Mouse (Mus musculus): Measurements from ENCODE around the gene Lgals9.
A peak's percentile ranks its signal among the peaks of the same experiment; 100 is the strongest.

Lgals9 gene

DNA sequence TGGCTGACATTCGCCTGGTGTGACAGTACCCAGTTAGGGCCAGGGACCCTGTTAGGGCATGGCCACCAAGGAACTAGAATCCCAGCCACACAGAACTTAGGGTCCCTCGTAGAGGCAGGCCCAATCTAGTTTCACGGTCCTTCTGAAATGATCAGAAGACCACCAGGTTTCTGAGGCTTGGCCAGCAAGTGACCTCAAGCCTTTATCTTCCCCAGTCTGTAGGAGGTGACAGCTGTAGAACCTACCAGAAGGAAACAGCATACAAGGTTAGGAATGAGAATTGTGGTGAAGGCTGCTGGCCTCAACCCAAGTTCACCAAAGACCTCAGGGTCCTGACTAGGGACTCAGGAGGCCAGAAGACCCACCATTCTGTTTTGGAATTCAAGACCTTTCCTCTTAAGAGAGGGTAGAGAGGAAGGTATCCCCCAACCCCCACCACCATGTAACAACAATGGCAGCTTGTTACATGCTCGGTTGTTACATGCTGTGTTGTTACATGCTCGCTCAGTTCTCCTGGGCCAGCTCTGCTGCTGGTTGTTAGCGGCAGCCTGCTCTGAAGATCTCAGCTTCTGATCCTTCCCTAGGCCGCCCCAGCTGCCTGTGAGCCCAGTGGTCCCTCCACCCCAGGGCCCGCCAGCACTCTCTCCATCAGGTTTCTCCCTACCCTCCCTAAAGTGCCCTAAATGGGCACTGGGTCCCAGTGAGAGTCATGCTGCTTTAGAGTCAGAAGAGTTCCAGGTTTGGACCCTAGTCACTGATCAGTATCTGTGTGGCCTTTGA lies 7.8 kb downstream of the Lgals9 start:
- DNase-seq (ENCODE audit: low read depth, low spot score), result no peak

DNA sequence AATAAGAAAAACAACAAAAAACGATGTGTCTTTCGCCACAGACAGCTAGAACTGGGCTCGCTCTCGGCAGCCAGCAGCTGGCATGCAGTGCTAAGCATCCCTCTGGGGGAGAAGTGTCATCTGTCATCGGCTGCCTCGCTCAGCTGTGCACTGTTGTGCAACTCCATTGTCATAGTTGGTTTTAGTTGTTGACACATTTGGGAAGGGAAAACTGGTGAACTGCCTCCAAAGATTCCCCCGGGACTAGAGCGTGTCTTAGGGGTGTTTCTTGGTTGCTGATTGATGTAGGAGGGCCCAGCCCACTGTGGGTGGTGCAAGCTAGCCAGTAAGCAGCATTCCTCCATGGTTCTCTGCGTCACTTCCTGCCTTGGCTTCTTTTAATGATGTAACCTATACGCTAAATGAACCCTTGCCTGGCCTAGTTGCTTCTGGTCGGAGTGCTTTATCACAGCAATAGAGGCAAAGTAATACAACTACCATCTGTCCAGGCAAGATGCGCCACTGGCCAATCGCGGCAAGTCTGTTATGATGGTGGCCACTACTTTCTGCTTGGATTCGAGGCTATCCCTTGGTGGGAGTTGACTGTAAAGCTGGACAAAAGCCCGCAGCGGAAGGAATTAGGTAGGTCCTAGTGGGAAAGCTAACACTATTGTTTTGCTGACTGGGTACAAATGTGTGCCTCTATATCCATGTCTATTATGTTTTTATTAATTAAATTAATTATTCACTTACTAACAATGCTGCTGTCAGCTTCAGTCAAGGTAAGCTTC lies 11.2 kb downstream of the Lgals9 start:
- DNase-seq (ENCODE audit: low read depth, low spot score), result peak; percentile 62

DNA sequence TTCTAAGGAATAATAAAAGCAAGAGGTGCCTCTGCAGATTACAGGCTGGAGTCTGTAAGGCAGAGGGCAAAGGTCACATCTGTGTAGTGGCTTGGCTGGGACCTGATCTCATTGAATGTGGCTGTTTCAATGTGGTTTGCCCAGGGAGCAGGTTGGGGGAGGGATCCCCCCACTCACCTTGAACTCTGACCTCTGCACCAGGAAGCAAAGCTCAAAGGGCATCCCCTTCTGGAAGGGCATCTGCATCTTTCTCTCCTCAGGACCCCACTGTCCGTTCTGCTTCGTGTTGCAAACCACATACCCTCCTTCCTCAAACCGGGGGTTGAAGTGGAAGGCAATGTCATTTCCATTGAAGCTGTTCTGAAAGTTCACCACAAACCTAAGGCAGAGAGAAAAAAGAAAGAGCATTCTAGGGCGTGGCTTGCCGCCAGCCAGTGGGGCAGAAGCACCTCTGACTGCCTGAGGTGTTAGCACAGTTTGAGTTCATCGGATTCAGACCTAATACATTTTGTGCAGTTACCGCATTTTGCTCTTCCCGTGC lies 11.9 kb downstream of the Lgals9 start:
- DNase-seq (ENCODE audit: low read depth, low spot score), result peak; percentile 34

DNA sequence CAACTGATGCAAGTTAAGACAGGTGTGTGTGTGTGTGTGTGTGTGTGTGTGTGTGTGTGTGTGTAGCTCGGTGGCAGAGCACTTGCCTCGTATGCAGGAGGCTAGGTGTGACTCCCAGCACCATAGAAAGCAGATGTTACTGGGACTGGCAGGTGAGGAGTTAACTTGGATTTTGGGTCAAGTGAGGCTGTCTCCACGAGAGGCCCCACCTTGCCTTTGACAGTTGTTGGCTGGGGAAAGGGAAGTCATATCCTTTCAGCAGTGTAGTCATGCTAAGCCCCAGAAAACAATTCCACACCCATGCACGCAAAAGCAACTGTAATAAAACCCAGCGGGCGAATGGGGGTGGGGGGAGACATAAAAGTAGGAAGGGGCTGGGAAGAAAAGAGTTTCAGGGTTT lies 12.4 kb downstream of the Lgals9 start:
- peak; percentile 12 for DNase-seq (ENCODE audit: low read depth, low spot score)

DNA sequence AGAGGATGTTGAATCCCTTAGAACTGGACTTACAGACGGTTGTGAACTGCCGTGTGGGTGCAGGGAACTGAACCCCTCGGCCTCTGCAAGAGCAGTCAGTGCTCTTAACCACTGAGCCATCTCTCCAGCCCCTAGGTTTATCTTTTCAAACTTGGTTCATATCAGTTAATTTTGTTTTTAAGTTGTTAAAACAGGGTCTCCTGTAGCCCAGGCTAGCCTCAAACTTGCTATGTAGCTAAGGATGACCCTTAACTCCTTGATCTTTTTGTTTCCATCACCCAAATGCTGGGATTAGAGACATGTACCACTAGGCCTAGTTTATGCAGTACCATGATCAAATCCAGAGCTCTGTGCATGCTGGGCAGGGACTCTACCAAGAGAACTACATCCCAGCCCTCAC lies 13.0 kb downstream of the Lgals9 start:
- no peak for DNase-seq (ENCODE audit: low read depth, low spot score)

DNA sequence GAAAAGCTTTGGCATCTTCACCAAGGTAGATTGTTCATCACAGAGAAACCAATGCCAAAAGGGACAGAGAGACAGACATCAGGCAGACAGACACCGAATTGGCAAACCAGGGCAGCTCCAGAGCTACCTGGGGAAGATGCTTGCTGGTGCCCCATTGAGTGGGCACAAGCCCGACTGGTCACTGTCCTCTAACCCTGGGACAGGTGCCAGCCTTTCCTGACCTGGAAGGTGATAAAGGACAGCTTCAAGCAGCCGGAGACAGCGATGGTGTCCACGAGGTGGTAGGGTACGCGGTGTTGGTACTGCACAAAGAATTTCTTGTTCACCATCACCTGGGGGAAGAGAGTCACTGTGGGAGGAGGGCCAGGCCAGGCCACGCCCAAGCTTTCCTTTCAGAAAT lies 13.7 kb downstream of the Lgals9 start:
- no peak for DNase-seq (ENCODE audit: low read depth, low spot score)

DNA sequence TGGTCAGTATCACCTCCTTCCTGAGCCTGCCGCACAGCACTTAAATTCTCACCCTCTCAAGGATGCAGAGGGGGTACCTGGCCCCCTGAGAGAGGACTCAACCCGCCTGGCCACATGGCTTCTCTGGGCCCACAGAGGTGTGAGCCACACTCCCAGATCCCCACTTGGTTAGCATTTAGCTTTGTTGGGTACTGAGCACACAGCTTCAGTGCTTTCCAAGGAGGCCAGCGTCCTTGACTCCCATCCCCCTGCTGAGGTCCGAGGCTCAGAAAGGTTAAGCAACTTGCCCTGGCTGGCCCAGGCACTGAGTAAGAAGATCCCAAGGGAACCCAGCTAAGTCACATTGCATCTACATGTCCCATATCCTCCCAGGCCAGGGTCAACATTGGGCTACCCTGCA lies 16.6 kb downstream of the Lgals9 start:
- DNase-seq (ENCODE audit: low read depth, low spot score), result no peak

DNA sequence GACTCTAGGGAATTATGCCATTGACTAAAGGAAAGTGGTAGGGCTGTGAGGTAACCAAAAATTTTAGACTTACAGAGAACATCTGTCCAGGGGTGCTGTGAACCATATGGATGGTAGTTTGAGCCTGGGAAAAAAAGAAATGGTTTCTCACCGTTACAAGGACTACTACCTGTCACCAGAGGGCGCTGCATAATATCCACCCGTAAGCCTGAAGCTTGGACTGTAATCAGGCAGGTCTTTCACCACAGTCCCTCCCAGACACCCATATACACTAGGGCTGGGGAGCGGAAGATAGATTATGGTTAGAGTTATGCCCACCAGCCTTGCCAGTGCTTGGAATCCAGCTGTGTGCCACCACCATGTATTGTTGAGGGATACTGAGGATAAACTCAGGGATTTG lies 17.4 kb downstream of the Lgals9 start:
- peak; percentile 67 for DNase-seq (ENCODE audit: low read depth, low spot score)

DNA sequence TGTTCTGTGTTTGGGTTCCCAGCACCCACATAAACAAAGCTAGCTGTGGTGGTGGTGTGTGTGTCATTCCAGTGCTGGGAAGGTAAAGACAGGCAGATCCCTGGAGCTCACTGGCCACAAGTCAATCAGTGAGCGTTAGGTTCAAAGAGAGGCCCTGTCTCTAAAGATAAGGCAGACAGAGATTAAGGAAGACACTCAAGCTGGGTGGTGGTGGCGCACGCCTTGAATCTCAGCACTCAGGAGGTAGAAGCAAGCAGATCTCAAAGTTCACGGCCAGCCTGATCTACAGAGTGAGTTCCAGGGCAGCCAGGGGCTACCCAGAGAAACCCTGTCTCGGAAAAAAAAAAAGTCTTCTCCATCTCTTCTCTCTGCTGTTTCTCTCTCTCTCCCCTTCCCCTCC lies 23.5 kb downstream of the Lgals9 start:
- DNase-seq (ENCODE audit: low read depth, low spot score), result no peak

DNA sequence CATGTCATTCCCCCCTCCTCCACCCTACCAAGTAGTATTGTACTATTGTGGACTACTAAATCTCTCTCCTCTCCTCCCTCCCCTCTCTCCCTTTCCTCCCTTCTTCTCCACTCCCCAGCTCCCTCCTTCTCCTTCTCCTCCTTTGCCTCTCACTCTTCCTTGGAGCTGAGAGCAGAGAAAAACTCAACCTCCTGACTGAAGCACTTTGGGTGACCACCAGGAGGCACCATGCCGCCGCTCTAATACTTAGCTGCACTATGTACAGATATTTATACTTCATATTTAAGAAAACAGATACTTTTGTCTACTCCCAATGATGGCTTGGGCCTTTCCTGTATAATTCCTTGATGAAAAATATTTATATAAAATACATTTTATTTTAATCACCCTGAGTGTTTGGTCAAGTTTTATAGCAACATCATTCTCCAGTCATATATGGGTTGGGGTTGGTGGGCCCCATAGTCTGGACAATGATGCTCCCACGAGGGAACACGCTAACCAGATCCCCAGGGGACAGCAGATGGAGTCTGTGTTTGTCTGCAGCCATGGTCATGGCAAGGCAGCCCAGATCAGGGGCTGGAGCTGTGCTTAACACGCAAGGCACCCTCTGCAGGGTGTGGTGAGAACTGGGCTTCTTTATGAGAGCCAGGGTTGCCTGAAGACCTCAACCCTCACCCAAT lies 24.8 kb downstream of the Lgals9 start:
- no peak for DNase-seq (ENCODE audit: low read depth, low spot score)

DNA sequence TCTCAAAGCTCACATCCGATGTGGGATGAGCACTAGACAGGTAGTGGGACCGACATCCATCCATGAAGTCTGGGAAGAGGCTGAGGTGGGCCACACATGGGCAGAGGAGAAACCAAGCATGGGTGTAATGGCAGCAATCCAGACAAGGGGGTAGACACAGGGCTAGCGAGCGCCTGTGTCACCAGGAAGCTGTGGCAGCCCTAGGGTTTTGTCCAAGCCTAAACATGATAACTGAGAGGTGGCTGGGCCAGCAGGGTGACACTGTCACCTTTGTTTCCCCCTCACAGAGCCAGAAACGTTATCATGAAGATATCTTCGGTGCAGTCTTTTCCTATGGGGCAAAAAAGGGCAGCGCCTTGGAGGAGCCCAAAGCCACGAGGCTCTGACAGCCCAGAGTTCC lies 25.4 kb downstream of the Lgals9 start:
- no peak for DNase-seq (ENCODE audit: low read depth, low spot score)

DNA sequence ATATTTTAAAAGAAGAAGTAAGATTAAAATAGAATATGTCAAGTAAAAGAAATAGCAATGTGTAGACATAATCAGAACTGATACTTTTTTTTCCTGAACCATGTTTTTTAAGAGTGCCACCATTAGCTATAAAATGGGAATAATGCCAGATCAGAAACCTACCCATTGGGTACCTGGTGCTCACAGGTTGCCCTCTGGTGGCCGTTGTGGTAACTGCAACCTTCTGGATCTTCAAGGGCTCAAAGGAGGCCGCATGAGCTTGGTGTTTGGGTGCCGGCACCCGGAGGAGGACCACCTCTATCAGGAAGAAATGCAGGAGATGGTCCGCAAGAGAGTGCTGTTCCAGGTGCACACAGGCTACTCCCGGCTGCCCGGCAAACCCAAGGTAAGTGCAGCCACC lies 28.5 kb downstream of the Lgals9 start:
- peak; percentile 79 for DNase-seq (ENCODE audit: low read depth, low spot score)

DNA sequence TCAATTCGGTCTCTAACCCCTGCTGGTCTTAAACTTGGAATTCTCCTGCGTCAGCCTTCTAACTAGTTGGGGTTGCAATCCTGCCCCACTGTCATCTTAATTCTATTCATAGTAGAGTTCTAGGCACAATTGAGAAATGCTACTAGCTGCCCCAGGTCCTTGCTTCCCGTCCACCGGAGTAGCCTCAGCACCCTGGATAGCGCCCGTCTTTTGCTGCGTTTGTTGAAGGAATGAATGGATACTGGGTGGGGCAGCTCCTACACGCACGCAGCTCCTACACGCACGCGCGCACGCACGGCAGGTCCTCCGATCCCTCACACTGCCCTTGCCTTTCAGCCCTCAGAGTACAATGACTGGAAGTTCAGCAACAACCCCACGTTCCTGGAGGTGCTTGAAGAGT lies 32.3 kb downstream of the Lgals9 start:
- peak; percentile 76 for DNase-seq (ENCODE audit: low read depth, low spot score)

DNA sequence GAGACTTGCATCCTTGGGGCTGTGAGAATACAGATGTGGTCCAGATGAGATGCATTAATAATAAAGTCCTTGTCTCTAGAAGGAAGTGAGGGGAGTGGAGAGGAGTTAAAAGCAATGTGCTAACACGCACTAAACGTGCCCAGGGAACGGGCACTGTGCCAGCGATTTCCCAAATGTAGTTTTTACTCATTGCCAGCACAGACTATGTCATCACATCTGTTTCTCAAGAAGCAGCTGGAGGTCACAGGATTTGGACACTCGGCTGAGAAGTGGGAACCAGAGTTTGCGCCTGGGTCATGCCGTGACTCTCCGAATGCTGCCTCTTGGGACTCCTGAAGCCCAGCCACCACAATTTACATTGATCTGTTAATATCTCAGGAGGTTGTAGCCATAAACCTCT lies 34.4 kb downstream of the Lgals9 start:
- DNase-seq (ENCODE audit: low read depth, low spot score), result no peak

DNA sequence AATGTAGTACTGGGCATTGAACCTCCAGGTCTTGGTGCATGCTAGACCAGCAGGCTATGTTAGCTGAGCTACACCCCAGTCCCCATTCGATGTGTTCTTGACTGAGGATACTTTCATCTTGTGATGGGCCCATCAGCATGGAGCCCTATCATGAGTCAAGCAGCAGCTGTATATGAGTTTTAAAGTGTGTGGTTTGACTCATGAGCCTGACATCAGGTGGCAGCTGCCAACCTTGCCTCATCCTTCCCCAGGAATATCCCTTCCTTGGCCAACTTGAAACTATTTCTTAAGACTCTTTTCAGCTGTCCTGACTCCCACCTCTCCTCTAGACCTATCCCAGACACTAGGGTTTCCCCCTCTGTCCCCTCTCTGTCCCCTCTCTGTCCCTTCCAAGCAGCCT lies 41.7 kb downstream of the Lgals9 start:
- DNase-seq (ENCODE audit: low read depth, low spot score), result no peak

DNA sequence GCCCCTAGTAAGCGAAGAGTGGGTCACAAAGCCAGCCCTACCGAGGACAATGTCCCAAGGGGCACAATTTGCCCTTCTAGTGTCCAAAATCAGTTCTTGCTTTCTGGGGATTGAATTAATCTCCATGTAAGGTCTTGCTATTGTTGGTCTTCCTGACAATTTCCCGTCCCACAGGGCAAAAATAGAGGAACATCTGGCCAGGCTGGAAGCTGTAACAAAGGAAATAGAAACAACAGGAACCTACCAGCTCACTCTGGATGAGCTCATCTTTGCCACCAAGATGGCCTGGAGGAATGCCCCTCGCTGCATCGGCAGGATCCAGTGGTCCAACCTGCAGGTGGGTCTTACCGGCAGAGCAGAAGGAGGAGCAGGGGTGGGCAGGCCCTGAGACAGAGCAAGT lies 49.6 kb downstream of the Lgals9 start:
- DNase-seq (ENCODE audit: low read depth, low spot score), result no peak

DNA sequence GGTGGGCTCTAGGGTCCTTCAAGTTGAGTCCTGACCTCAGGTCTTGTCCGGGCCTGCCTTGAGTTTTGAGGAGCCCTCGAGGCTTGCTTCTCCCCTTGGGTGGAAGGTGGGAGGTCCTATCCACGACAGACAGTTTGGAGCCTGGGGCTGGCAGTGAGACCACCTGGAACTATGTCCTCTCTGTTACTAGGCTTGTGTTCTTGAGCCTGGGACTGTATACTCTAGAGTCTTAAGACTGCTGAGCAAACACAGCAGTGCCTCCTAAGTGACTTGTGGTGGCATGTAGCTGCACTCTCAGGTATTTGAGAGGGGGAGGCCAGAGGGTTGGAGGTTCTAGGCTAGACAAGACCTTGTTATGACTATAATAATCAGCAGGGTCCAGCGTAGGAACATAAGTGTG lies 50.0 kb downstream of the Lgals9 start:
- no peak for DNase-seq (ENCODE audit: low read depth, low spot score)

DNA sequence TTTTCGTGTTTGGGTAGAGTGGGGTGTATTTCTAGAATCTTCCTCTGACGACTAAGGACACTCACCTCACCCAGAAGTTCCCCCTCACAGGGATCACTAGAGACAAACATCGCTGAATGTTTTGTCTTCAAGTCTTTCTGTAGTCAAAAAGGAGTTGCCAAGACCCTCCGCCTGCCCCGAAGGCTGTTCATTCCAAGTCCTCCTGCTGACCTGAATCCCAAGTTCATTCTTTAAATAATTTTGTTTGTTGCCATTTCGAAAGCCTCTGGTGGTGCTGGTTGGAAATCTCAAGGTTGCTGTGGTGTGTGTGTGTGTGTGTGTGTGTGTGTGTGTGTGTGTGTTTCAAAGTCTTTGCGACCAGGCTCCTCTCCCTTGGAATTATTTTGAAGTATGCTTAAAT lies 50.4 kb downstream of the Lgals9 start:
- DNase-seq (ENCODE audit: low read depth, low spot score), result no peak

DNA sequence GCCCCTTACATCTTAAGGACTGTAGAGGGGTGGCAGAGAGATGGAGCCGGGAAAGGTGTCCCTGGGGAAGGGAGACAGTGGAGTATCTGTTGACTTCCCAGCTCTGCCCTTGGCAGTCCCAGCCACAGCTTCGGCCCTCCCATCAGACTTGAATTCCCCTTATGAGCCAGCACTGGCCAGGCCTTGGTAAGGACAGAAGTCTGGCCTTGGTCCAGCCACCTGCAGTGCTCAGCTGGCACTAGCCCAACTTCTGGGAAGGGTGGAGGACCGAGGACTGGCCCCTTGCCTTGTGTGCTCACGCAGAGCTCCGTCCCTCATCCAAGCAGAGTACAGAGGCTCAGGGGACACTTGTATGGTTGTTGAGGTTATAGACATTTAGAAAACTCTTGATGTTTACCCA lies 55.4 kb downstream of the Lgals9 start:
- no peak for DNase-seq (ENCODE audit: low read depth, low spot score)

DNA sequence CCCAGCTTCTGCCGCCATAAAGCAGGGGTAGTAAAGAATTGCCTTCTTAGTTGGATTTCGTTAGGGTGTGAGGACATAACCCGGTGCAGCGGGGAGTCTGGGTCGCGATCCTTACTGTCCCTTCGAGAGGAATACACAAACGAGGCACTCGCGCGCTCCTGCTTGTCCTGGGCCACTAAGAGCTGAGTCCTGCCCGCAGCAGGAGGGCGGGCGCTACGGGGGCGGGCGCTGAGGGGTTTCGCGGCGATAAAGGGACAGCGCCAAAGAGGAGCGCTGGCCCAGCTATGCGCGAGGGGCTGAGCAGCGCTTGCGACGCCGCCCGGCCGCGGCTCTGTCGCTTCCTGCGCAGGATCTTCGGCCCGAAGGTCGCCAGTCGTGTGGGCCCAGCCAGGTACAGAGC lies 59.8 kb downstream of the Lgals9 start:
- peak; percentile 46 for DNase-seq (ENCODE audit: low read depth, low spot score)

DNA sequence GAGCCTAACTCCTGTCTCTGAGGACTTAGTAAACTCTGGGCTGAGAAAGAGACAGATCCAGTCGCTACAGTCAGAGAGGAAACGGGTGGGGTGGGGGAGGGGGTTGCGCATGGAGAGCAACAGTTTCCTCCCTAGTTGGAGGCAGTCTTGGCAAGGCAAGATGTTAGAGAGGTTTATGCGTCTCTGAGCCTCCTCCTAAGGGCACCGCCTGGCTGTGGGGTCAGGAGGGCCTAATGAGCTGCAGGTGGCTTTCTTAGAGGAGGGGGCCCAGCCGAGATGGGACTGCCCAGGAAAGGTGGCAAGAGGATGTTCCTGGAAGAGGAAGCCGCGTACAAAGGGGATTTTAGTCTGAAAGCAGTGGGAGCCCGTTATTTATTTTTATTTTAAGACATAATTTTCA lies 60.6 kb downstream of the Lgals9 start:
- DNase-seq (ENCODE audit: low read depth, low spot score), result no peak

DNA sequence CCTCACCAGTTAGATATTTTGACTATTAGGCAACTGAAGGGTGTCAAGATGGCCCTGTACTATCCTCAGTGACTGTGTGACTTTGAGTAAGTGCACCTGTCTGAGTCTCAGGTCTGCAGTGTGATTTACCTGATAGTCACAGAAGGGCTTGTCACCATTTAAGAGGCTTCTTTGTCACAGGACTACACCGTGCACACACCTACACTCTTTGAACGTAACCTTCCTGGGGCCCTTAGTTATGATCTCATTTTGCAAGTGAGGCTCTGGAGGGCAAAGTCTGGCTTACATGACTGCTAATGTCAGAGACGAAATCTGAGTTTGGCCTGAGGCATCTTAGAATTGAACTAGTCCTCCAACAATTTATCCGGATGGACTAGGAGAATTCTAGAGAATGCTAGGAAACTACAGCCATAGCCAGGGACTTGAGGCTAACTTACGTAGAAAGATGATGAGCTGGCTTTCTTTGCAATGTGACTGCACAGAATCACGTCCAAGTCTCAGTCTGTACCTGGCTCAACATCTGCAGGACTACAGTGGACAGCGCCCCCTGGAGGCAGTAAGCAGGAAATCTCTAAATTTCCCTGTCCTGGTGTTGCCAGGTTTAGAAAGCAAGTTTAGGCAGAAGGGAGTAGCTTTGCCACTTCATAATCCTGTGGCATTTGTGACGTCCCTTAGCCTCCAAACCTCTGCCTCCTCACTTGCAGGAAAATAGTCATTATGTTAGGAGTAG lies 61.9 kb downstream of the Lgals9 start:
- peak; percentile 63 for DNase-seq (ENCODE audit: low read depth, low spot score)
